Mouse (Mus musculus) G1E (cell line): ENCODE data around the gene Gpsm1.

Experiments used
- CTCF ChIP-seq: IDR thresholded peaks from 2 replicates; pipeline ENCODE4 v1.5.1; 2012; ENCODE audit warnings: low read depth, low read length, inconsistent platforms, mixed read lengths
- GATA1 ChIP-seq: IDR thresholded peaks from 2 replicates; pipeline ENCODE4 v1.6.1; 2012; ENCODE audit warnings: borderline replicate concordance, low read length, inconsistent platforms, mixed read lengths
- GATA2 ChIP-seq: IDR thresholded peaks from 2 replicates; pipeline ENCODE4 v1.6.1; 2012; ENCODE audit warnings: low read depth, low read length, inconsistent platforms, borderline replicate concordance
- POLR2AphosphoS5 ChIP-seq: IDR thresholded peaks from 2 replicates; pipeline ENCODE4 v1.6.1; 2012; ENCODE audit warnings: low read depth, low read length, inconsistent platforms; ENCODE audit not compliant: insufficient replicate concordance
- TAL1 ChIP-seq: conservative IDR thresholded peaks from 2 replicates; pipeline ENCODE4 v1.6.1; 2012; ENCODE audit warnings: low read depth, low read length, inconsistent platforms, mixed read lengths

GRCm38 (mm10) chr2:26315072-26315924 lies at the start of gene Gpsm1:
- TF ChIP-seq CTCF (no peak), GATA1 (no peak), GATA2 (no peak), TAL1 (no peak), POLR2AphosphoS5 (no peak)
